Mouse (Mus musculus) cerebellum, postnatal 14 days (tissue): ENCODE data around the gene Minpp1.
"Not testable (repeated sequence)": the region's sequence is repeated elsewhere in the genome, so short reads cannot be mapped to it uniquely, and the experiment has no call there.

Source experiments
- DNase-seq, 2 experiments: peaks; one replicate each; pipeline ENCODE4 v3.0.0; 2021; ENCODE audit warnings: mixed read lengths in 2 of 2

Minpp1 gene

GRCm38 (mm10) chr19:32485681-32486105 is at the start of gene Minpp1:
Minpp1 (plus strand) TSS chr19:32485769.
- peak; percentile 88 to 91 for DNase-seq

DNA sequence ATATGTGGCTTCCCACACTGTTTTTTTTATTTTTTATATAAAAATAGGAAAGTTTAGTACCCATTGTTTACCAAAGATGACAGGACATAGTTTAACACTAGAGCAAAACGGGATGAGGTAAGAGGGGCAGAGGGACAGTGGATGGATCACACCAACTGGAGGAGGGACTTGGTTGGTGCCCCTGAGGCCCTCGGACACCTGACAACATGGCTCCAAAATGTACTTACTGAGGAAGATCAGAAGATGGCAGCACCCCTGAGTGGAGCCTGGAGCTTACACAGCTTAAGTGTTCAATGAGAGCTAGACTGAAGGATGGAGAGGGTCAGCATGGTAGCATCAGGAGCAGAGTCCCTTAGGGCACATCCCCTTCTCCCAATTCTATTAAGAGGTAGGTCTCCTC is 46.2 kb upstream of the Minpp1 start:
- DNase-seq: no peak

DNA sequence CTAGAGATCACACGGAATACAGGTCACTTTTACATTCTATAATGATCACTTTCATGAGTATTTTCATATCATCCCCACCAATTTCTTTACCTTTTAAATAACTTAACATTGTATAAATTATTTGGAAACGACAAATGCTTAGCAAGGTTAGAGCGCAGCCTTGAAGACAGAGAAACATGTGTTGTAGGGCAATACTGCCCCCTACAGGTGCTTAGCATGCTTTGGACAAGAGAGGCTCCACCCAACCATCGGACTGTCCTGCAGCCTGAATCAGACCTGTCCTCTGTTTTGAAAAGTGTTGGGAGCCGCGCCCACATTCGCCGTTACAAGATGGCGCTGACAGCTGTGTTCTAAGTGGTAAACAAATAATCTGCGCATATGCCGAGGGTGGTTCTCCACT is 44.0 kb upstream of the Minpp1 start:
- DNase-seq: peak; percentile 18 to 24

DNA sequence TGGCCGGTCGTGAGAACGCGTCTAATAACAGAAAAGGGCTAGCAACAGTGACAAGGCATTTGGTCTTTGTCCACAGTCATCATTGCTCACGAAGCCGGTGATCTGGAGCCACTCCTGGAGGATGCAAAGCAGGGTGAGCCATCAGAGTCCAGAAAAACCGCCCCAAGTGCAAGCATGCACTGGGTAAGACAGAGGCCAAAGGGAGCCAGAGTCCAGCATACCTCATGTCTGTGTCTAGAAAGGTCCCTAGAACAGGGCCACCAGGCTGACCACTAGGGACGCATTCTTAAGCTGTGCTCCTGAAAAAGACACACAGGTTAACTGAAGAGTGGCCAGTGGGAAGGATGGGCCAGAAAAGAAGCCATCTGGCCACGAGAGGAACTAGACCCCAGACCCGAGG is 36.6 kb upstream of the Minpp1 start:
- DNase-seq: no peak

- DNase-seq: no peak
Measured at GRCm38 (mm10) chr19:32452231-32452630, 33.3 kb upstream of the Minpp1 start.

GRCm38 (mm10) chr19:32456744-32457143 is 28.8 kb upstream of the Minpp1 start:
- DNase-seq: no peak

GRCm38 (mm10) chr19:32457631-32458030 is 27.9 kb upstream of the Minpp1 start:
- not testable (repeated sequence) for DNase-seq

- no peak for DNase-seq
Measured at GRCm38 (mm10) chr19:32463037-32463436, 22.5 kb upstream of the Minpp1 start.

DNA sequence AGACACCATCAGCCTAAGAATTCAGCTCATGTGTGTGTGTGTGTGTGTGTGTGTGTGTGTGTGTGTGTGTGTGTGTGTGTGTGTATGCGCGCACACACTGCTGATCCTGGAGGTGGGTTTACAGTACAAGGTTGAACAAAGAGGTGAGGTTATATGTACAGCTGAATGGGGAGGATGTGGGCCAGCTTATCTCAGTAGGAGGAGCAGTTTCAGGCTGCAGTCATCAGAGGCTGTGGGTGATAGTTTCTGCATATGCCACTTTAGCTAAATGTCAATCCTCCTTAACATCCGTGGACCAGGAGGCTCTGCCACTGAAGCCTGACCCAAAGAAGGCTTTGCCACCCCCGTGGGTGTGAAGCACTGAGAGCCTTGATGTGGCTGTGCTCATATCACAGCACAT is 20.3 kb upstream of the Minpp1 start:
- no peak for DNase-seq

DNA sequence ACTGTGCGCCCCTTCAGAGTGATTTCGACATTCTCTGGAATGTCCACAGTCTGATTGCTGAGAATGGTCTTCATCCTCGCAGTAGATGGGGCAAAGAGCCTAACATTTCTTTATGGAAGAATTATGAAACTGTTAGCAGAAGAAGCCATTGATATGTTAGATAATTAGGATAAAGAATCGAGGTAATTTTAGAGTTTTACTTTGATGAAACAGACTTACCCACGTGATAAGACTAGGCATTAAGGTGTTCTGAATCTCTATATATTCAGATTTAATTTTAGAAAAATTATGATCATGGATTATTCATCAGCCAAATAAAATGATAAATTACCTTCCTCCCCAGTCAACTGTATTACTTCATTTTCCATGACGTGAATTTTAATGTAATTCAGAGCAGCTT is 19.1 kb upstream of the Minpp1 start, which contains the start of gene Rpl9-ps6:
Gene Rpl9-ps6, minus strand, starts transcription at position 101 of the 400 bp plus-strand sequence.
- DNase-seq: no peak

GRCm38 (mm10) chr19:32467325-32467724 is 18.2 kb upstream of the Minpp1 start:
- DNase-seq: no peak

DNA sequence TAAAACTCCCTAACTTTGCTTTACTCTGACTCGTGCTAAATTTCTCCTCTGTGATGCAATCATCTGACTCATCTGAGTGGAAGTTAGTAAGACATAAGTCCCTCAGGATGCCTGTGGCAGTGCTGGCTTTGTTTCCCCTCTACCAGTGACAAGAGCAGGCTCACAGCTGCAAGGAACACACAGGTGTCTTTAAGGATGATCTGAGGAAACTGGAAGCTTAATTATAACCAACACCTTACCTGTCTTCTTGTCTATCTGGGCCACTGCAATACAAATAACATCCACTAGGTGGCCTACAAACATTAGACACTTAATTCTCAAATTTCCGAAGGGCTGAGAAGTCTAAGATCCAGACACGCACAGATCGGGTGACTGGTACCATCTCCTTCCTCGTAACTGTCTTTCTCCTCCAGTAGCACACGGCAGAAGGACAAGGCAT is 15.5 kb upstream of the Minpp1 start:
- peak; percentile 74 to 77 for DNase-seq

DNA sequence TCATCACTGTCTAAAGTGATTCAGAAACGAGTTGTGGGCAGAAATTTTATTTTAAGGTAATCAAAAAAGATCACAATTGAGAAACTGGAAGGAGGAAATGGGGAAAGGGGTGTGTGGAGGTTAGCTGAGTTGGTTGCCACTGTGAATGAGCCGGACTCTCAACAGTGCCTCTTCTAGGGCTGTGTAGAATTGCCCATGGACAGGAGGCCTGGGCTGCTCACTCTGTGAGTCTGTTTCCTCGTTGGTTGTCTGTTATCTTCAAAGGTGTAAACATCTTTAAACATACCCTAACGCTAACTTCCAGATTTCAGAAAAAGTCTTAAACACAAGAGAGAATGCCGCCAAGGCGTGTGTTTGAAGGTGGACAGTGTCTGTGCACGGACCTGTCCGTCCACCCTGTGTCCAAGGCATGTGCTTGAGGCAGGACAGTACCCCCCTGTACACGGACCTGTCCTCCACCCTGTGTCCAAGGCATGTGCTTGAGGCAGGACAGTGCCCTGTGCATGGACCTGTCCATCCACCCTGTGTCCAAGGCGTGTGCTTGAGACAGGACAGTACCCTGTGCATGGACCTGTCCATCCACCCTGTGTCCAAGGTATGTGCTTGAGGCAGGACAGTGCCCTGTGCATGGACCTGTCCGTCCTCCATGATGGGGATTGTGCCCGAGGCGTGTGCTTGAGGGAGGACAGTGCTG is 14.9 kb upstream of the Minpp1 start:
- no peak for DNase-seq

DNA sequence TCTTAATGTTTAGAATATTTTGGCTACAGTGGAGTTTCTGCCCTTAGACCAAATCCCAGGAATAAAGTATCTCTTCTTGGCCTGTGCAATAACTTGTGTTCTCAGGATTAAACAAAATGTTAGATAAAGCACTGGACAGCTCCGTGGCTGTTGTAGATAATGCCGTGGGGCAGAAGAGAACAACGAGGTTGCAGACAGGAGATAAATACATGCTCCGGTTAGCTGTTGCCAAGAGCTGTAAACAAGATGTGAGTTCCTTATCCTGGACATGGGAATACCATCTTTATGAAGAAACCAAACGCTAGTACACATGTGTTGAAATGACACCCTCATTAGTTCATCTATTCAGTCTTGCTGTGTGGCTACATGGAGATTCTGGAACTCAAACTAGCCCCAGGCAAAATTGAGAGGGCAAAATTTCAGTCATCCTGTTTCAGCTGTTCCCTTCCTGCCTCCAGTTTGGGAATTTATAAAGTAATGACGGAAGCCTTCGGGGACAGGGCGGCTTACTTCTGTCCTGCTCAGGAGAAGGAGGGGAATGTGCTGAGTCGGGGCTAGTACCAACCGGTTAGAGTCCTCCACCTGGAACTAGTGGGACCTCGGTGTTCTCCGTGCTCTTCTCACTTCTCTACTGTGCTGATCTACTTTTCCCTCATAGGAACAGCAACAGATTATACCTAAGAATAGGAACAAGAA is 9.4 kb upstream of the Minpp1 start:
- DNase-seq: no peak

GRCm38 (mm10) chr19:32476712-32477052 is 8.9 kb upstream of the Minpp1 start:
- DNase-seq: no peak

GRCm38 (mm10) chr19:32480255-32480654 is 5.3 kb upstream of the Minpp1 start:
- no peak for DNase-seq

DNA sequence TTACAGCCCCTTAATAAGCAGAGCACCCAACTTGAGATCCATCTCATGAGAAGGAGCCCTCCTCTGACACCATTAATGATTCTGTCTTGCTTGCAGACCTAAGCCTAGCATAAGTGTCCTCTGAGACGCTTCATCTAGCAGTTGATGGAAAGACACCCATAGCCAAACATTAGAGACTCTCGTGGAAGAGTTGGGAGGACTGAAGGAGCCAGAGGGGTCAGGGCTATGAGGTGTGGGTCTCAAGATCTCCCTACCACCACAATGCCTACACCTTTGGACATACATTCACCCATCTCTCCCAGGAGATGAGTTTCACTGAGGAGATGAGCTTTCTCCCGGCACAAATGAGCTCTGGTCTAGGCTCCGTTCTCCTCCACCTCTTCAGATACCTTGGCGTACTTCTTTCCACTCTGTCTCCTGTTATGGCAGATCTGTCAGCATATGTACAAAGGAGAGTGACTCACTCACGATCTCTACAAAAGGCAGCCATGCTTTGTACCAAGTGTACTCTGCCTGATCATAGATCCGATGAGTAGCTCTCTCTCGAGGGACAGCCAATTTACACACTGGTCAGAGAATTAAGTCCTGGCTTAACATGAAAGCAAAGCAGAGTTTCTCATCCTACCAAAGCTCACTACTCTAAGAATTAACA is 4.7 kb upstream of the Minpp1 start:
- no peak for DNase-seq

GRCm38 (mm10) chr19:32481511-32481910 is 4.1 kb upstream of the Minpp1 start:
- DNase-seq: no peak

DNA sequence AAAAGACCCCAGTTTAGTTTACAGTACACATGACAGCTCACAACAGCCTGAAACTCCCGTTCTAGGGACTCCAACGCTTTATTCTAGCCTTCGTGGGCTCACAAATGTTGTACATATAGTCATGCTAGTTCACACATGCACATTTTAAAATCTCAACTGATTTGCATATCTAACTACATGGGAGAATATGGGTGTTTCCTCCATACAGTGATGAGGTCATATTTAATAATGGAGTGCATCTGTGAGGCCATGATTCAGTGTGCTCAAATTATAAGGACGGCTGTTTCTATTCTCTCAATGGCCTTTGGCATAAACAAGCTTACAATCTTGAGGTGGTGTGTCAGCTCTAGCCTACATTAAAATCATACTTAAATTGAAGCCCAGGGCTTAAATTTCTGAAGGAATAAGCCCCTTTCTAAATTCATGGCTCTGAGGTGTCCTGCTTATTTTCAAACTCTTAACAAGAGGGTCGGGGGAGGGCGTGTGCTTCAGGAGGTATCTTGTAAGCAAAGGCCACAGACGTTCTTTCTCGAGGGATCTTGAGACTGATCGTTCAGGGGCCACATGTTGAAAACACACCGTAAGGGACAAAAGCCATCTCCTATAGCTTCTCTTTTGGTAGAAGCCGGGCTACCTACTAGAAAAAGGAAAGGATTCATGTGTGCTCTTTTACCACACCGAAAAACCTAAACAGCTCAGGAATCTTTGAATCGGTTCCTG is 468 bp upstream of the Minpp1 start:
- DNase-seq: no peak

- peak; percentile 54 to 57 for DNase-seq
Measured at GRCm38 (mm10) chr19:32486106-32486724, 646 bp downstream of the Minpp1 start.

GRCm38 (mm10) chr19:32487595-32488255 is 2.2 kb downstream of the Minpp1 start:
- no peak for DNase-seq
